Mouse (Mus musculus): ENCODE measurements around the gene Slc22a14.

Slc22a14 gene

GRCm38 (mm10) chr9:119122596-119123369, 242.6 kb downstream of the Slc22a14 start:
- DNase-seq = no peak

GRCm38 (mm10) chr9:119120168-119120560, 245.2 kb downstream of the Slc22a14 start:
- DNase-seq = no peak

Measured in right cerebral cortex, adult 18-20 months (tissue).